Comparison of ENCODE assay signal across 8 mouse cellular contexts in the genomic region with DNA sequence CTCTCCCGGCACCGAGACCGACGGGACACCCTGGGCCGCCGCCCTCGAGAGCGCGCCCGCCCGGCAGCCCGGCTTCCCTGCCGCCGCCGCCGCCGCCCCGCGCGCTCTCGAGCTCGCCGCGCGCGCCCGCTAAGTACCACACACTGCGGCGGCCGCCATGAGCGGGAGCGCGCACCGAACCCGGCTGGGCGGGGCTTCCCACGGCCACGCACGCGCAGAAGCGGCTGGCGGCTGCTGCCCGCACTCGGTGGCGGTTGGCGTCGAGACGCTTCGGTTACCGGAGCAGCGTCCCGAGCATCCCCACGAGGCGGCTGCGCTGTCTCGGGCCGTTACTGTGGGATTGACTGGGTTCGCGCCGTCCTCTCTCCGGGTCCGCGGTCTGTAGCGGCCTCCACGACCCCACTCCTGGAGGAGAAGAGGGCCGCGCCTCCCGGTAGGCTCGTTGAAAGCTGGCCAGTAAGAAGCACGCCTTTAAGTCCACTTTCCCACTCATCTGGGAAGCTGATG. TPM values are rescaled to one million over a fixed set of nuclear protein-coding genes. Genes with fewer than 3 reads are reported as not detected.
DNase-seq lines count a peak whose midpoint lies in the region; ATAC-seq and TF ChIP-seq lines count a peak whose summit lies in the region.

No protein-coding gene starts in this region.

- peak overlapping the region; percentile 94 for H3K9ac ChIP-seq in forebrain, embryonic 15.5 days (replicated peaks)
- peak overlapping the region; percentile 99 for H3K9ac ChIP-seq in neural tube, embryonic 14.5 days (replicated peaks; ENCODE audit: low read depth, low read length)

- peak; percentile 91; the same call in 1 of the 2 replicates for TF ChIP-seq POLR2A in testis, adult 2 months (IDR thresholded peaks at IDR 0.05; ENCODE audit: control insufficient read depth, low read depth, low read length)

- peak overlapping the region; percentile 94 for H3K27ac ChIP-seq in forebrain, embryonic 15.5 days (replicated peaks)
- peak overlapping the region; percentile 97 for H3K27ac ChIP-seq in neural tube, embryonic 14.5 days (ENCODE audit: low read depth, low read length)
- peak overlapping the region; percentile 96 for H3K27ac ChIP-seq in testis, adult 2 months (ENCODE audit: control insufficient read depth, insufficient read depth, low read depth, low read length)

- peak overlapping the region; percentile 71 for H3K4me2 ChIP-seq in forebrain, embryonic 15.5 days (replicated peaks)
- H3K4me2 ChIP-seq in neural tube, embryonic 14.5 days (ENCODE audit: low read depth, low read length) = peak overlapping the region; percentile 55

- peak overlapping the region; percentile 72 for H3K4me3 ChIP-seq in forebrain, embryonic 15.5 days
- peak overlapping the region; percentile 85 for H3K4me3 ChIP-seq in neural tube, embryonic 14.5 days (ENCODE audit: low read depth, low read length)
- peak overlapping the region; percentile 92 for H3K4me3 ChIP-seq in testis, adult 2 months (ENCODE audit: control insufficient read depth, low read depth, low read length)

- peak; percentile 84 for ATAC-seq in forebrain, embryonic 15.5 days (replicated peaks)
- ATAC-seq in neural tube, embryonic 14.5 days (ENCODE audit: low read depth) = peak; percentile 90

- H3K27me3 ChIP-seq in forebrain, embryonic 15.5 days = no peaks in the 10 kb centered on the region
- H3K27me3 ChIP-seq in neural tube, embryonic 14.5 days (ENCODE audit: control insufficient read depth, insufficient read depth, low read length) = no peaks in the 10 kb centered on the region
- no peaks in the 10 kb centered on the region for H3K27me3 ChIP-seq in testis, adult 2 months (ENCODE audit: control insufficient read depth, insufficient read depth, low read length)

- WGBS in forebrain, embryonic 15.5 days = under 1% methylated on average over 70 of the region's 70 CpGs
- WGBS in neural tube, embryonic 14.5 days = under 1% methylated on average over 41 of the region's 70 CpGs

- no peak for TF ChIP-seq CTCF in testis, adult 2 months (IDR thresholded peaks at IDR 0.05; ENCODE audit: control insufficient read depth, insufficient read depth, insufficient replicate concordance, low read depth, low read length)

- H3K9me3 ChIP-seq in forebrain, embryonic 15.5 days = no peaks in the 10 kb centered on the region
- H3K9me3 ChIP-seq in neural tube, embryonic 14.5 days (ENCODE audit: control insufficient read depth, low read length) = no peaks in the 10 kb centered on the region

- H3K4me1 ChIP-seq in forebrain, embryonic 15.5 days = peaks cover 42% of the 10 kb centered on the region
- peaks cover 25% of the 10 kb centered on the region; the same call in 1 of the 2 replicates for H3K4me1 ChIP-seq in neural tube, embryonic 14.5 days (ENCODE audit: control insufficient read depth, insufficient read depth, low read length)
- H3K4me1 ChIP-seq in testis, adult 2 months (ENCODE audit: control insufficient read depth, insufficient read depth, low read length) = peaks cover 4% of the 10 kb centered on the region; the same call in 1 of the 2 replicates

- H3K36me3 ChIP-seq in forebrain, embryonic 15.5 days = no peaks in the 10 kb centered on the region
- no peaks in the 10 kb centered on the region for H3K36me3 ChIP-seq in neural tube, embryonic 14.5 days (ENCODE audit: control insufficient read depth, insufficient read depth, low read length)
- no peaks in the 10 kb centered on the region for H3K36me3 ChIP-seq in testis, adult 2 months (ENCODE audit: control insufficient read depth, insufficient read depth, low read length)

- DNase-seq in ES-CJ7 (ENCODE audit: low read depth, low spot score) = peak; percentile 86
- DNase-seq in cerebellum, adult 11 months = peak; percentile 96
- DNase-seq in heart, postnatal 25 days (ENCODE audit: low spot score) = peak; percentile 90
- DNase-seq in layer of hippocampus, adult 18-20 months (ENCODE audit: low spot score in 2 of 2) = peak; percentile 90 to 96
- peak; percentile 92 to 93 for DNase-seq in lung, adult 18-20 months

- intact Hi-C loops in heart, postnatal 25 days (cut with DNase I) = loop anchor here (2.0 to 5.0 kb wide), 2 partner anchors 39 to 136 kb away; no protein-coding TSS in a partner anchor

RNA-seq across cellular contexts. Expression of a gene that starts 0.3 kb away (rescaled TPM):
- 108 and 112 TPM in 2 replicates for polyA plus RNA-seq in forebrain, embryonic 15.5 days (2015; fragmentation: Nextera tagmentation; extraction: Ambion mirVana)
- total RNA-seq in heart, postnatal 25 days (2021) = 10 to 100 TPM; 14.9 to 15.6 TPM
- total RNA-seq in layer of hippocampus, adult 18-20 months (2021) = 10 to 100 TPM; 29.1 to 29.2 TPM
- polyA plus RNA-seq in neural tube, embryonic 14.5 days (2014; fragmentation: Nextera tagmentation; extraction: Ambion mirVana) = 81.0 and 88.7 TPM in 2 replicates
- polyA plus RNA-seq in testis, adult 2 months (2012; rRNA removed) = 23.7 and 26.5 TPM in 2 replicates

RNA-seq across cellular contexts. Expression of a gene that starts 0.5 kb away (rescaled TPM):
- 8.7 and 12.0 TPM in 2 replicates for polyA plus RNA-seq in forebrain, embryonic 15.5 days (2015; fragmentation: Nextera tagmentation; extraction: Ambion mirVana)
- total RNA-seq in heart, postnatal 25 days (2021) = 1 to 10 TPM; 2.1 to 3.0 TPM
- total RNA-seq in layer of hippocampus, adult 18-20 months (2021) = 1 to 10 TPM; 2.6 to 3.6 TPM
- polyA plus RNA-seq in neural tube, embryonic 14.5 days (2014; fragmentation: Nextera tagmentation; extraction: Ambion mirVana) = 5.5 and 6.3 TPM in 2 replicates
- 248 and 359 TPM in 2 replicates for polyA plus RNA-seq in testis, adult 2 months (2012; rRNA removed)

Comparison
In these comparisons a context has a peak if more than half of its experiments do, and no peak if none do; other contexts are left out.
1. Peak in every context shown above with its lines: DNase-seq, ATAC-seq, H3K4me3 ChIP-seq and H3K27ac ChIP-seq.
2. RNA of a gene that starts 0.5 kb away (polyA plus RNA-seq): 248 to 359 TPM in testis, adult 2 months; 8.7 to 12.0 TPM in forebrain, embryonic 15.5 days and 5.5 to 6.3 TPM in neural tube, embryonic 14.5 days; every median in the first group is over 10 times any median in the second.